Mouse (Mus musculus) ES-E14 (cell line): ENCODE measurements around the gene Aspscr1. TPM values are rescaled to one million over a fixed set of nuclear protein-coding genes. Genes with fewer than 3 reads are reported as not detected.

Source experiments
- DNase-seq: peaks from one replicate; pipeline ENCODE4 v3.0.0-alpha.2; 2013; ENCODE audit warnings: low read depth, low spot score
- H3K27ac ChIP-seq: 2 replicates; pipeline ENCODE4 v1.5.1; 2012; ENCODE audit warnings: low read depth, mild to moderate bottlenecking, low read length, moderate library complexity, mixed read lengths; ENCODE audit not compliant: poor library complexity, insufficient read depth, severe bottlenecking
- H3K36me3 ChIP-seq: 2 replicates; pipeline ENCODE4 v1.6.1; 2012; ENCODE audit warnings: mild to moderate bottlenecking, low read length, moderate library complexity, mixed read lengths; ENCODE audit not compliant: control insufficient read depth, poor library complexity, insufficient read depth, severe bottlenecking
- H3K4me1 ChIP-seq, 2 experiments: fragments of 150-350 bp in 1 of 2; sonication (generic) in 1 of 2; 2 replicates each; pipeline ENCODE4 v1.6.1; 2012; ENCODE audit warnings: low read length in 2 of 2, mild to moderate bottlenecking in 1 of 2, mixed read lengths in 1 of 2; ENCODE audit not compliant: control insufficient read depth in 2 of 2, insufficient read depth in 2 of 2, poor library complexity in 1 of 2
- H3K4me3 ChIP-seq, 2 experiments: fragments of 150-350 bp in 1 of 2; sonication (generic) in 1 of 2; 2 replicates each; pipeline ENCODE4 v1.5.1; 2012; ENCODE audit warnings: low read length in 2 of 2, low read depth in 1 of 2, mild to moderate bottlenecking in 1 of 2, mixed read lengths in 1 of 2; ENCODE audit not compliant: insufficient read depth in 1 of 2, poor library complexity in 1 of 2, severe bottlenecking in 1 of 2
- H3K9ac ChIP-seq: 2 replicates; pipeline ENCODE4 v1.6.1; 2012; ENCODE audit warnings: low read depth, mild to moderate bottlenecking, low read length, mixed read lengths; ENCODE audit not compliant: poor library complexity, insufficient read depth, severe bottlenecking
- H3K9me3 ChIP-seq: fragments of 150-350 bp; sonication (generic); 2 replicates; pipeline ENCODE4 v1.6.1; 2012; ENCODE audit warnings: low read depth, mild to moderate bottlenecking, low read length; ENCODE audit not compliant: control insufficient read depth, insufficient read depth
- CHD2 ChIP-seq: IDR thresholded peaks from 2 replicates; pipeline ENCODE4 v1.6.1; 2014; ENCODE audit warnings: mild to moderate bottlenecking, low read depth, low read length, inconsistent platforms
- HCFC1 ChIP-seq: IDR thresholded peaks from 2 replicates; pipeline ENCODE4 v1.6.1; 2012; ENCODE audit warnings: low read length, inconsistent platforms, borderline replicate concordance; ENCODE audit not compliant: insufficient read depth
- MAFK ChIP-seq: IDR thresholded peaks from 2 replicates; pipeline ENCODE4 v1.6.1; 2014; ENCODE audit warnings: mild to moderate bottlenecking, low read depth, low read length, inconsistent platforms; ENCODE audit not compliant: insufficient read depth
- ZC3H11A ChIP-seq: IDR thresholded peaks from 2 replicates; pipeline ENCODE4 v1.6.1; 2012; ENCODE audit warnings: low read depth, mild to moderate bottlenecking, inconsistent platforms, low read length, borderline replicate concordance
- ZNF384 ChIP-seq: IDR thresholded peaks from 2 replicates; pipeline ENCODE4 v1.6.1; 2012; ENCODE audit warnings: low read depth, low read length, inconsistent platforms
- in situ Hi-C, 2 experiments: fragments of 600-800 bp; cut with MboI; formaldehyde crosslinking; loops; one replicate each; pipeline ENCODE4 v1.15.1; 2025; ENCODE audit warnings: low sequenced_read_pairs in 2 of 2, inconsistent platforms in 1 of 2; ENCODE audit not compliant: unreplicated experiment in 2 of 2
- total RNA-seq: library from RNA; depleted of rRNA; stranded (reverse); fragments of 300-350 nt; gene quantifications from 2 replicates; pipeline ENCODE4 v1.2.3, GENCODE M21; 2012

Aspscr1 gene
- total RNA-seq, 1 experiment = 85.2 TPM

- no peak overlapping the region for H3K4me3 ChIP-seq
- DNase-seq = no peak
- TF ChIP-seq ZNF384 = no peak
- TF ChIP-seq MAFK = no peak
- TF ChIP-seq CHD2 = no peak
- TF ChIP-seq ZC3H11A = no peak
- no peak for TF ChIP-seq HCFC1
These were observed 16.6 kb downstream of the Aspscr1 start for GRCm38 (mm10) chr11:120689365-120689764.

DNA sequence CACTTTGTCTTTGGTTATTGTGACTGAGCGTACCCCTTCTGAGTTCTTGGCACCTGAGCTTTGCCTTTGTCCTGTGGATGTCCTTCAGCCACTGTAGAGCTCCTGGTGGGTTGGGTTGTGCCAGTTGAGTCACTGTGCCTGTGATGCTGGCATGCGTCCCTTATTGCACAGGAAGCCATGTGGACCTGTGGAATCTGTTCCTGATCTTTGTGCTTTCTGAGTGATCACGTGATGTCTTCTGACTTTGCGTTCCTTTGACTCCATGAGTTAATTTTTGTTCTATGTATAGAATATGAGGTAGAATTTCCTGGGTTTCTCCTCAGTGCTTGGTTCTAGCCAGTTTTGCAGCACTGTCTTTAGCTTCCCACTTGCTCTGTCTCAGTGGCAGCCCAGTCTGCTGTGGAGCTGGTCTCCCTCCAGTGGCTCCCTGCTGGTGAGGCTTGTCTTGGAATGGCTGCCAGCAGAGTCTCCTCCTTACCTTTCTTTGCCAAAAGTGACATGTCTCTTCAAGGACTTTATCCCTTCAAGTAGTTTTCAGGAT is 19.8 kb downstream of the Aspscr1 start:
- in situ Hi-C loops = no loop called here
- no peak for DNase-seq
- no peaks in the 10 kb centered on the region for H3K9me3 ChIP-seq
- no peak overlapping the region for H3K27ac ChIP-seq
- H3K36me3 ChIP-seq = peaks cover 38% of the 10 kb centered on the region
- H3K4me1 ChIP-seq = peaks cover 0 to 10% of the 10 kb centered on the region in 2 experiments; a peak in 3 of 4 replicates
- no peak for TF ChIP-seq ZNF384
- H3K9ac ChIP-seq = no peak overlapping the region
- no peak overlapping the region for H3K4me3 ChIP-seq

More at GRCm38 (mm10) chr11:120689365-120689764, 16.6 kb downstream of the Aspscr1 start:
- H3K36me3 ChIP-seq = peaks cover 42% of the 10 kb centered on the region
- H3K9me3 ChIP-seq = no peaks in the 10 kb centered on the region
- in situ Hi-C loops = no loop called here
- H3K9ac ChIP-seq = no peak overlapping the region
- H3K27ac ChIP-seq = no peak overlapping the region
- peaks cover 0 to 8% of the 10 kb centered on the region in 2 experiments; a peak in 1 of 4 replicates for H3K4me1 ChIP-seq

DNA sequence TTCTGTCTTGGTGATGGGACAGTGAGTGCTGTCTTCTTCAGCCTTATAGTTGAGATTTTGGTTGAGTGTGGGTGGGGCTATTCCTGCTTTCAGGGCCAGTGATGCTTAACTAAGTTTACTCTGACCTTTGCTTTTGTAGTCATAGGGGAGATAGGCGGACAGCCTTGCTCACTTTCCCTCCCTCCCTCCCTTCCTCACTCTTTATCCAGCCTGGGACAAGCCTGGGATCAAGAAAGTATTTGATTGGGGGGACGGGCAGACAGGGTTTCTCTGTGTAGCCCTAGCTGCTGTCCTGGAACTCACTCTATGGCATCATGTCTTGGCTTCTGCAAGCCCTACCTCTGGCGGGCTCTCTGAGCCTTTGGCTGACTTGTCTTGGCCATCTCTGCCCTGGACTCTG is 20.7 kb downstream of the Aspscr1 start:
- in situ Hi-C loops = no loop called here
- Histone ChIP-seq H3K27ac (no peak overlapping the region), H3K9me3 (no peaks in the 10 kb centered on the region), H3K4me3 (no peak overlapping the region), H3K4me1 (peaks cover 0 to 14% of the 10 kb centered on the region in 2 experiments; a peak in 3 of 4 replicates), H3K9ac (no peak overlapping the region), H3K36me3 (peaks cover 33% of the 10 kb centered on the region)
- TF ChIP-seq CHD2 (no peak), HCFC1 (no peak), ZNF384 (no peak), MAFK (no peak), ZC3H11A (no peak)
- DNase-seq = no peak

GRCm38 (mm10) chr11:120695184-120695583 is 22.4 kb downstream of the Aspscr1 start:
- DNase-seq = no peak
- peaks cover 33% of the 10 kb centered on the region for H3K36me3 ChIP-seq
- no peak overlapping the region for H3K9ac ChIP-seq
- TF ChIP-seq MAFK = no peak
- TF ChIP-seq HCFC1 = no peak
- no peak for TF ChIP-seq ZNF384
- no peak for TF ChIP-seq CHD2
- H3K9me3 ChIP-seq = no peaks in the 10 kb centered on the region
- no peak overlapping the region for H3K4me3 ChIP-seq
- in situ Hi-C loops = no loop called here
- no peak overlapping the region for H3K27ac ChIP-seq
- peaks cover 0 to 14% of the 10 kb centered on the region in 2 experiments; a peak in 3 of 4 replicates for H3K4me1 ChIP-seq

DNA sequence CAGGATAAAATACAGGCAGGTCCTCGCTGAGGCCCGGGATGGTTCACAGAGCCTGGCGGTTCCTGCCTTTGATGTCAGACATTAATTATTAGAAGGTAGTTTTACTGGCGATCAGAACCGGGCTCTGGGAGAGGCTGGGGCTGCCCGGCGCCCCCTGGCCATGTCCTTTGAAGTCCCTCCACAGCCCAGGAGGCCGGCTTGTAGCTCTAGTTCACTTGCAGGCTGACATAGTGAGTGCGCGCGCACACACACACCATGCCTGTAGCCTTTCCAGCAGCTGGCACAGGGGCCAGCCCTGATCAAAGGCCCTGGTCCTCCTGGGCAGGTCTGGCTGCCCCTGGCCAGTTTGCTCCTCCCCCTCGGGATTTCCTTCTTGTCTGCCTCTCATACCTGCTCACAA is 22.9 kb downstream of the Aspscr1 start:
- in situ Hi-C loops = no loop called here
- DNase-seq = no peak
- no peak for TF ChIP-seq CHD2
- no peak for TF ChIP-seq ZC3H11A
- no peak for TF ChIP-seq HCFC1
- no peak for TF ChIP-seq MAFK
- no peak for TF ChIP-seq ZNF384
- peaks cover 35% of the 10 kb centered on the region for H3K36me3 ChIP-seq
- H3K4me1 ChIP-seq = peaks cover 0 to 14% of the 10 kb centered on the region in 2 experiments; a peak in 3 of 4 replicates
- H3K4me3 ChIP-seq = no peak overlapping the region
- H3K27ac ChIP-seq = no peak overlapping the region
- H3K9me3 ChIP-seq = no peaks in the 10 kb centered on the region
- no peak overlapping the region for H3K9ac ChIP-seq
